Mouse (Mus musculus): ENCODE data around the gene Olfr1361. TPM values are rescaled to one million over a fixed set of nuclear protein-coding genes. Genes with fewer than 3 reads are reported as not detected.

The Olfr1361 gene
- not detected in 2 replicates for polyA plus RNA-seq (2014; fragmentation: Nextera tagmentation; extraction: Ambion mirVana)

DNA sequence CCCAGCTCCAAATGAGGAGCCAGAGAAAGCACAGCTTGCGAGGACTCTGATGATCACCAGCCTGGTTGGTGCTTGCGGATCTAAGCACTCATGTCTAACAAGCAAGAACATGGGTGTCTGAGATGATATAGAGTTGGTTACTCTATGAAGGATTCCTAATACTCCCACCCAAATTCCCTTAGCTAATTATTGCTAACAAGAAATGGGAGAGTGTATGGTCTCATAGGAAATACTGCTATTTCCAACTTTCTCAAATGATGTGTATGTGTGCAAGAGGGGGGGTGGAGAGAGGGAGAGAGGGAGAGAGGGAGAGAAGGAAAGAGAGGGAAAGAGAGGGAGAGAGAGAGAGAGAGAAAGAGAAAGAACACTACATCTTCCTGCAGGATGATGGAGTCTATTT lies at the start of gene Olfr1361:
TSS of gene Olfr1361 (minus strand) at position 101 of the 400 bp plus-strand sequence.
- H3K9me3 ChIP-seq (ENCODE audit: control insufficient read depth, low read length), result no peaks in the 10 kb centered on the region
- no peak within 1 kb of the TSS for H3K9ac ChIP-seq (ENCODE audit: low read depth, low read length)
- H3K36me3 ChIP-seq (ENCODE audit: control insufficient read depth, insufficient read depth, low read length), result no peaks in the 10 kb centered on the region
- ATAC-seq (replicated peaks; ENCODE audit: low FRiP score), result no peak
- no peak within 1 kb of the TSS for H3K4me3 ChIP-seq (ENCODE audit: low read depth, low read length)
- 70% methylated on average over 2 of the region's 2 CpGs for WGBS
- DNase-seq (ENCODE audit: low spot score), result no peak
- no peaks in the 10 kb centered on the region for H3K4me1 ChIP-seq (replicated peaks; ENCODE audit: control insufficient read depth, insufficient read depth, low read length)
- no peak within 1 kb of the TSS for H3K27ac ChIP-seq (ENCODE audit: low read depth, low read length)
- no peaks in the 10 kb centered on the region for H3K27me3 ChIP-seq (replicated peaks; ENCODE audit: control insufficient read depth, insufficient read depth, low read length)
- no peak within 1 kb of the TSS for H3K4me2 ChIP-seq

DNA sequence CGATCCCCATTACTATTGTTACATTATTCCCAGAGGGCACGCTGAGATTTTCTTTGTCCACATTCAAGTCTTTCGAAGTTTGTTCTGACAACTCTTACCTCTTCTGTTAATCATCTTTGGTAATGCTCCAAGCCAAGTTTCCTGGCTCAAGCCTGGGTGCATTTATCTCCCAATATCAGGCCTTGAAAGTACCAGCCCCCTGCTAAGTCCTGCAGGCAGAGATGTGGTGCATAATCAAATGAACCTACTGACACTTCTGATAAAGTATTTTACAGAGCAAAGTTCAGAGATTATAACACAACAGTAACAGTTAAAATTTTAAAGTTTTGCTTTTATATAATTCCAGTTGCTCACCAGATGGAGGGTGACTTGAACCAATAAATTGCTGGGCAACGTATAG lies 48.5 kb upstream of the Olfr1361 start:
- no peak for DNase-seq (ENCODE audit: low spot score)
- Histone ChIP-seq H3K9ac (ENCODE audit: low read depth, low read length) (no peak overlapping the region), H3K9me3 (ENCODE audit: control insufficient read depth, low read length) (no peaks in the 10 kb centered on the region), H3K27me3 (replicated peaks; ENCODE audit: control insufficient read depth, insufficient read depth, low read length) (no peaks in the 10 kb centered on the region), H3K4me3 (ENCODE audit: low read depth, low read length) (peak overlapping the region; percentile 53), H3K4me2 (peak overlapping the region; percentile 91), H3K36me3 (ENCODE audit: control insufficient read depth, insufficient read depth, low read length) (no peaks in the 10 kb centered on the region), H3K4me1 (replicated peaks; ENCODE audit: control insufficient read depth, insufficient read depth, low read length) (peaks cover 2% of the 10 kb centered on the region; the same call in 1 of the 2 replicates), H3K27ac (ENCODE audit: low read depth, low read length) (no peak overlapping the region)
- ATAC-seq (replicated peaks; ENCODE audit: low FRiP score), result no peak
- 29% methylated on average over 4 of the region's 4 CpGs for WGBS

DNA sequence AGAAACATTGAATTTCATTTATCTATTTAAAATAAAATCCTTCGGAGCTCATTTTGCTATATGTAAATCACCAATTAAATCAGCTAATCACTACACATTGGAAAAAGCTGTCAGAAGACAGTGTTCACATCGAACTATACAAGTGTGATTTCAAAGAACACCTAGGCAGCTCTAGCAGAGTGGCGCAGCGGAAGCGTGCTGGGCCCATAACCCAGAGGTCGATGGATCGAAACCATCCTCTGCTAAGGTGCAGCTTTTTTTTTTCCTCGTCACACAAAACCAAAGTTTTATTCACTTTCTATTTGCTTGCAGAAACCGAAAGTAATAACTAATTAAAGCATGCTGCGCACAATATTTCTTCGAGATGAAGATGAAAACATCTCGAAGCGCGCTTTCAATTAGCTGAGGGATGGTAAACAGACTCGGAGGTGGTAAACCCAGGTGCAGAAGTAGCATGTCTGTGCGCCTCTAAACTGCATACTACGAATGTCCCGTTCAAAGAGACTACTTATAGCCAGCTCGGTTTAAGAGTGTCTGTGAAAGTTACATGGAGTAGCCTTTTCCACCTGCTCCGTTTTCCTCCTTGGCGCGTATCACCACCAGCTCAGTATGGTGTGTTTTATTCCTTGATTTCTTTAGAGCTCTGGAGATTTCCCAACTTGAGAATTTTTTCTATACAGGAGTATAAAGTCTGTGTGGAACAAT lies 47.8 kb upstream of the Olfr1361 start:
- Histone ChIP-seq H3K9ac (ENCODE audit: low read depth, low read length) (peak overlapping the region; percentile 20), H3K4me3 (ENCODE audit: low read depth, low read length) (peak overlapping the region; percentile 53), H3K27ac (ENCODE audit: low read depth, low read length) (no peak overlapping the region), H3K27me3 (replicated peaks; ENCODE audit: control insufficient read depth, insufficient read depth, low read length) (no peaks in the 10 kb centered on the region), H3K9me3 (ENCODE audit: control insufficient read depth, low read length) (no peaks in the 10 kb centered on the region), H3K4me2 (peak overlapping the region; percentile 91), H3K4me1 (replicated peaks; ENCODE audit: control insufficient read depth, insufficient read depth, low read length) (peaks cover 2% of the 10 kb centered on the region; the same call in 1 of the 2 replicates), H3K36me3 (ENCODE audit: control insufficient read depth, insufficient read depth, low read length) (no peaks in the 10 kb centered on the region)
- ATAC-seq (replicated peaks; ENCODE audit: low FRiP score) (peak; percentile 74), DNase-seq (ENCODE audit: low spot score) (peak; percentile 74)
- 3% methylated on average over 22 of the region's 22 CpGs for WGBS

DNA sequence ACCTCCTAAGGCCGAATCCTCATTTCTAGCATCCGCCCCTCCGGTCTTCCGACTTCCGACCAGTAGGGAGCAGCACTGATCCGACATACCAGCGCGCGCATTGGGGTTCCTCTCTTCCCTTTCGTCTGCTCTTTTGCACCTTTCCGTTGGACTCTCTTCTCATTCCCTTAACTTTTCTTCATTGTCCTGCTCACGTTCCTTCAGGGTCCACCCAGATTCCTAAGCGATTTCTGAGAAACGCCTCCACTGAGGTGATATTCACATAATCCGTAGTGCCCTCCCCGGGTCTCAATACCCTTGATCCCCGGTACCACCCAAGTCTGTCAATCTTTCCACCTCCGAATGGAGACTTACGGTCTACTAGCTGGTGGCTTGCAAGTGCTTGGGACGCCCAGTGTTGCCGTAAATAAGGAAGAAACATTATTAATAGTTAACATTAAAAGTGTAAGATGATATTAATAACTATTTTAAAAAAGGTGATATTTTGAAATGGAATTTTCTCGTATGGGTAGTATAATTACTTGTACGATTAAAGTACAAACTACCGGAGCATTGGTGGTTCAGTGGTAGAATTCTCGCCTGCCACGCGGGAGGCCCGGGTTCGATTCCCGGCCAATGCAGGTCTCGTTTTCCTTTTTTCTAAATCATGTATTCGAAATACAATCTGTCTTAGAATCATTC lies 47.0 kb upstream of the Olfr1361 start:
- H3K9ac ChIP-seq (ENCODE audit: low read depth, low read length), result peak overlapping the region; percentile 72
- H3K4me1 ChIP-seq (replicated peaks; ENCODE audit: control insufficient read depth, insufficient read depth, low read length), result peaks cover 2% of the 10 kb centered on the region; the same call in 1 of the 2 replicates
- peak overlapping the region; percentile 71 for H3K4me3 ChIP-seq (ENCODE audit: low read depth, low read length)
- H3K27me3 ChIP-seq (replicated peaks; ENCODE audit: control insufficient read depth, insufficient read depth, low read length), result no peaks in the 10 kb centered on the region
- ATAC-seq (replicated peaks; ENCODE audit: low FRiP score) (peak; percentile 81), DNase-seq (ENCODE audit: low spot score) (peak; percentile 88)
- peak overlapping the region; percentile 91 for H3K4me2 ChIP-seq
- H3K36me3 ChIP-seq (ENCODE audit: control insufficient read depth, insufficient read depth, low read length), result no peaks in the 10 kb centered on the region
- no peaks in the 10 kb centered on the region for H3K9me3 ChIP-seq (ENCODE audit: control insufficient read depth, low read length)
- under 1% methylated on average over 32 of the region's 32 CpGs for WGBS
- H3K27ac ChIP-seq (ENCODE audit: low read depth, low read length), result peak overlapping the region; percentile 60

DNA sequence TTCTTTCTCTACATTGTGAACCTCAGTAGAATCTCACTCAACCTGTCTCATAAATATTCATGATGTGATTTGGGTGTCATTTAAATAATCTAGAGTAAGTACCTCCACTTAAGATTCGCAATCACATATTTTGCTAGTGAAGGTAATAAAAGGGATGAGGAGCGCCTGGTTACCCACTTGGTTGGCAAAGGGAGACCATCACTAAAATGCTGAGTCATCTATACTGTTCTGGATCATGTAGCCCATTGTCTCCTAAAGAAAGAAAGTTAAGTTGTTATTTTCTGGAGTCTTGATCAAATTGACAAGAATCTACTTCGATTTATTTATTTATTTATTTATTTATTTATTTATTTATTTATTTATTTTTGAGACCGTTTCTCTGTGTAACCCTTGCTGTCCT lies 43.5 kb upstream of the Olfr1361 start:
- no peaks in the 10 kb centered on the region for H3K9me3 ChIP-seq (ENCODE audit: control insufficient read depth, low read length)
- ATAC-seq (replicated peaks; ENCODE audit: low FRiP score), result no peak
- DNase-seq (ENCODE audit: low spot score), result no peak
- no peak overlapping the region for H3K4me2 ChIP-seq
- H3K4me1 ChIP-seq (replicated peaks; ENCODE audit: control insufficient read depth, insufficient read depth, low read length), result no peaks in the 10 kb centered on the region
- H3K27ac ChIP-seq (ENCODE audit: low read depth, low read length), result no peak overlapping the region
- H3K27me3 ChIP-seq (replicated peaks; ENCODE audit: control insufficient read depth, insufficient read depth, low read length), result no peaks in the 10 kb centered on the region
- H3K4me3 ChIP-seq (ENCODE audit: low read depth, low read length), result no peak overlapping the region
- WGBS, result 72% methylated on average over 4 of the region's 4 CpGs
- no peaks in the 10 kb centered on the region for H3K36me3 ChIP-seq (ENCODE audit: control insufficient read depth, insufficient read depth, low read length)
- H3K9ac ChIP-seq (ENCODE audit: low read depth, low read length), result no peak overlapping the region

DNA sequence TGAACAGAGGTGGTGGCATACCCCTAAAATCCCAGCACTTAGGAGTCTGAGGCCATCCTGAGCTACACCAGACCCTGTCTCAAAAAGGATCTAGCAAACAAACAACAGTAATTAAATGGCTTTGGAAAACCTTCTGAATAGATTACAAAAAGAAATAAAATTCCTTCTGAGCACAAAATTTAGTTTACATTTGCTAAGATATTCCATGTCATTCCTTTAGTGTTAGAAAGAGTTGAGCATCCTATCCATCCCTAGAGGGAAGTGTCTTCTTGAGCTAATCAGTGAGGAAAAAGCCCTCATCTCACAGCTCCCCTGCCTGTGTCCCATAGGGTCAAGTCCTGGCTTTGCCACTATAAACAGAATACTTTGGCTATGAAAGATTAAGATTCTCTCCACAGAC lies 34.6 kb upstream of the Olfr1361 start, which contains the start of gene Olfr1359:
TSS of gene Olfr1359 (plus strand) at position 301 of the 400 bp plus-strand sequence.
- H3K36me3 ChIP-seq (ENCODE audit: control insufficient read depth, insufficient read depth, low read length), result no peaks in the 10 kb centered on the region
- no peak for ATAC-seq (replicated peaks; ENCODE audit: low FRiP score)

DNA sequence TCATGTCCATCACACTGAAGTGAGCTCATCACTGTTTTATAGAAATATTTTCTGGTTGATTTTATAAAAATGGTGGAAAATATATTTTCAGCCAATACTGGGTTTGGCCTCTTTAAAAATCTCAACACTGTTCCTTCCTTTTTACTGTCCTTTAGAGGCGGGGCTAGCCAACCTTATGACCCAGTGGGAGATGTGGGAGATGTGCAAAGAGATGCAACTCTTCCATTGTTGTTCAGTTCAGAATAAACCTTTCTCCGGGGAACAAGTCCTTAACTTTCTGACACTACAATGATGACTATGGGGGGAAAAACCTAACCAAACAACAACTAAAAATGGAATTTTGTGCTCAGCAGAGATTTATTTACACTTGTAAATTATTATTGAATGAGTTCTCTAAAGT lies 14.1 kb upstream of the Olfr1361 start, which contains the start of gene Olfr1360:
TSS of gene Olfr1360 (minus strand) at position 101 of the 400 bp plus-strand sequence.
- Histone ChIP-seq H3K36me3 (ENCODE audit: control insufficient read depth, insufficient read depth, low read length) (no peaks in the 10 kb centered on the region), H3K27ac (ENCODE audit: low read depth, low read length) (no peak within 1 kb of the TSS), H3K4me2 (no peak within 1 kb of the TSS), H3K4me3 (ENCODE audit: low read depth, low read length) (no peak within 1 kb of the TSS), H3K9ac (ENCODE audit: low read depth, low read length) (no peak within 1 kb of the TSS), H3K9me3 (ENCODE audit: control insufficient read depth, low read length) (no peaks in the 10 kb centered on the region), H3K27me3 (replicated peaks; ENCODE audit: control insufficient read depth, insufficient read depth, low read length) (no peaks in the 10 kb centered on the region), H3K4me1 (replicated peaks; ENCODE audit: control insufficient read depth, insufficient read depth, low read length) (no peaks in the 10 kb centered on the region)
- ATAC-seq (replicated peaks; ENCODE audit: low FRiP score) (no peak), DNase-seq (ENCODE audit: low spot score) (no peak)
- WGBS, result 73% methylated on average over 2 of the region's 2 CpGs

More for the DNA sequence above, 34.6 kb upstream of the Olfr1361 start, which contains the start of gene Olfr1359:
- Histone ChIP-seq H3K9me3 (ENCODE audit: control insufficient read depth, low read length) (no peaks in the 10 kb centered on the region), H3K27me3 (replicated peaks; ENCODE audit: control insufficient read depth, insufficient read depth, low read length) (no peaks in the 10 kb centered on the region), H3K27ac (ENCODE audit: low read depth, low read length) (no peak within 1 kb of the TSS), H3K4me3 (ENCODE audit: low read depth, low read length) (no peak within 1 kb of the TSS), H3K9ac (ENCODE audit: low read depth, low read length) (no peak within 1 kb of the TSS), H3K4me1 (replicated peaks; ENCODE audit: control insufficient read depth, insufficient read depth, low read length) (no peaks in the 10 kb centered on the region), H3K4me2 (no peak within 1 kb of the TSS)
- no peak for DNase-seq (ENCODE audit: low spot score)

DNA sequence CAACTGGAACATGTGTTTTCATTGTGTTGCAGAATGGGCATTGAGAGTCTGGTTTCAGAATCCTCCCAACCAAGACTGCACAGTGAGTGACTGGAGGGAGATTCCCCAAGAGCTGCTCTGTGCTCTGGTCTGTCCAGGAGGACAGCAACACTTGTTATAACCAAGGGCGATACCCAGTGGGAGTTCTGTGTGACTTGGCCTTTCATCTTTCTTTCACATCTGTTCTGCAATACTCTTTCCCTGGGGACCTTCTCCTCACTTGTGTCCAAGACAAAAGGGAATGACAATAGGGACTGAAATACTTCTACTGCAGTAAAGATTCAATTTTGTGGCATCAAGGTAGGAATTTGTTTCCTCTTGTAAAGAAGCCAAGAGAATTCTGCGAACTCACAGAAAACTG lies 20.8 kb downstream of the Olfr1361 start, which contains the start of gene Olfr11:
TSS of gene Olfr11 (minus strand) at position 101 of the 400 bp plus-strand sequence.
- Histone ChIP-seq H3K9ac (ENCODE audit: low read depth, low read length) (no peak within 1 kb of the TSS), H3K27ac (ENCODE audit: low read depth, low read length) (no peak within 1 kb of the TSS), H3K27me3 (replicated peaks; ENCODE audit: control insufficient read depth, insufficient read depth, low read length) (no peaks in the 10 kb centered on the region), H3K4me1 (replicated peaks; ENCODE audit: control insufficient read depth, insufficient read depth, low read length) (no peaks in the 10 kb centered on the region), H3K9me3 (ENCODE audit: control insufficient read depth, low read length) (no peaks in the 10 kb centered on the region), H3K4me2 (no peak within 1 kb of the TSS), H3K36me3 (ENCODE audit: control insufficient read depth, insufficient read depth, low read length) (no peaks in the 10 kb centered on the region), H3K4me3 (ENCODE audit: low read depth, low read length) (no peak within 1 kb of the TSS)
- DNase-seq (ENCODE audit: low spot score), result no peak
- 79% methylated on average over 2 of the region's 2 CpGs for WGBS
- ATAC-seq (replicated peaks; ENCODE audit: low FRiP score), result no peak

All from liver, embryonic 11.5 days (tissue).